ENCODE assay signal across 8 mouse cellular contexts in genomic region chr14:40958083-40958985, GRCm38 (mm10). TPM values are rescaled to one million over a fixed set of nuclear protein-coding genes. Genes with fewer than 3 reads are reported as not detected.
DNase-seq lines count a peak whose midpoint lies in the region; ATAC-seq and TF ChIP-seq lines count a peak whose summit lies in the region.

No protein-coding gene starts in this region.

- TF ChIP-seq CTCF in lung, embryonic 14.5 days (IDR thresholded peaks at IDR 0.05; ENCODE audit: low read depth) = no peak

- H3K9ac ChIP-seq in kidney, embryonic 14.5 days (ENCODE audit: low read depth, low read length) = no peak overlapping the region
- H3K9ac ChIP-seq in ES-E14 (ENCODE audit: insufficient read depth, low read depth, low read length, poor library complexity, severe bottlenecking) = no peak overlapping the region
- H3K9ac ChIP-seq in hindbrain, embryonic 11.5 days (ENCODE audit: low read depth, low read length) = 0 out of 2 replicates have a peak overlapping the region, but pooled peaks have one; percentile 19
- peak overlapping the region; percentile 16; the same call in 1 of the 2 replicates for H3K9ac ChIP-seq in lung, embryonic 14.5 days

- no peak for DNase-seq in kidney, adult 18-20 months
- DNase-seq in ES-E14 (ENCODE audit: low read depth, low spot score) (no peak), MN1 (ENCODE audit: low spot score) (no peak)
- DNase-seq in hindbrain, embryonic 11.5 days (ENCODE audit: low spot score) = no peak
- DNase-seq in lung, embryonic 14.5 days = peak; percentile 58
- DNase-seq in right cerebral cortex, postnatal 14 days = peak; percentile 82

- H3K4me1 ChIP-seq in kidney, embryonic 14.5 days (ENCODE audit: control insufficient read depth, insufficient read depth, low read length) = peaks cover 79% of the 10 kb centered on the region
- peaks cover 25 to 59% of the 10 kb centered on the region in 2 experiments for H3K4me1 ChIP-seq in ES-E14 (ENCODE audit: control insufficient read depth in 2 of 2, insufficient read depth in 2 of 2, low read length in 2 of 2, poor library complexity in 1 of 2)
- H3K4me1 ChIP-seq in hindbrain, embryonic 11.5 days (replicated peaks; ENCODE audit: control insufficient read depth, insufficient read depth, low read length) = peaks cover 44% of the 10 kb centered on the region
- peaks cover 62% of the 10 kb centered on the region for H3K4me1 ChIP-seq in lung, embryonic 14.5 days (ENCODE audit: insufficient read depth)

- H3K4me2 ChIP-seq in kidney, embryonic 14.5 days (replicated peaks; ENCODE audit: low read depth, low read length) = no peak overlapping the region; the same call in 1 of the 2 replicates
- H3K4me2 ChIP-seq in hindbrain, embryonic 11.5 days (replicated peaks; ENCODE audit: low read depth, low read length) = no peak overlapping the region
- H3K4me2 ChIP-seq in lung, embryonic 14.5 days = peak overlapping the region; percentile 37

- H3K9me3 ChIP-seq in kidney, embryonic 14.5 days (ENCODE audit: control insufficient read depth, low read length) = no peaks in the 10 kb centered on the region
- H3K9me3 ChIP-seq in ES-E14 (ENCODE audit: control insufficient read depth, insufficient read depth, low read depth, low read length) = no peaks in the 10 kb centered on the region
- H3K9me3 ChIP-seq in hindbrain, embryonic 11.5 days (ENCODE audit: control insufficient read depth, low read length) = no peaks in the 10 kb centered on the region
- H3K9me3 ChIP-seq in lung, embryonic 14.5 days (ENCODE audit: low read depth, low read length) = no peaks in the 10 kb centered on the region

- H3K36me3 ChIP-seq in kidney, embryonic 14.5 days (ENCODE audit: control insufficient read depth, insufficient read depth, low read length) = no peaks in the 10 kb centered on the region
- H3K36me3 ChIP-seq in ES-E14 (ENCODE audit: control insufficient read depth, insufficient read depth, low read length, poor library complexity, severe bottlenecking) = no peaks in the 10 kb centered on the region
- H3K36me3 ChIP-seq in hindbrain, embryonic 11.5 days (ENCODE audit: control insufficient read depth, insufficient read depth, low read length) = no peaks in the 10 kb centered on the region
- no peaks in the 10 kb centered on the region for H3K36me3 ChIP-seq in lung, embryonic 14.5 days (ENCODE audit: insufficient read depth)

- H3K27me3 ChIP-seq in kidney, embryonic 14.5 days (ENCODE audit: control insufficient read depth, insufficient read depth, low read length) = no peaks in the 10 kb centered on the region
- no peaks in the 10 kb centered on the region for H3K27me3 ChIP-seq in hindbrain, embryonic 11.5 days (ENCODE audit: control insufficient read depth, insufficient read depth, low read length)
- H3K27me3 ChIP-seq in lung, embryonic 14.5 days (ENCODE audit: insufficient read depth, low read length) = no peaks in the 10 kb centered on the region

- H3K4me3 ChIP-seq in kidney, embryonic 14.5 days (ENCODE audit: low read length) = no peak overlapping the region
- H3K4me3 ChIP-seq in ES-E14 (ENCODE audit: insufficient read depth in 1 of 2, low read depth in 1 of 2, low read length in 2 of 2, poor library complexity in 1 of 2, severe bottlenecking in 1 of 2) = no peak overlapping the region
- no peak overlapping the region for H3K4me3 ChIP-seq in hindbrain, embryonic 11.5 days (ENCODE audit: low read depth, low read length)
- H3K4me3 ChIP-seq in lung, embryonic 14.5 days (ENCODE audit: low read depth, low read length) = no peak overlapping the region

- peak overlapping the region; percentile 77 for H3K27ac ChIP-seq in kidney, embryonic 14.5 days (ENCODE audit: low read depth, low read length)
- peak overlapping the region; percentile 63; the same call in 1 of the 2 replicates for H3K27ac ChIP-seq in ES-E14 (ENCODE audit: insufficient read depth, low read depth, low read length, poor library complexity, severe bottlenecking)
- peak overlapping the region; percentile 99 for H3K27ac ChIP-seq in hindbrain, embryonic 11.5 days (ENCODE audit: low read depth, low read length)
- H3K27ac ChIP-seq in lung, embryonic 14.5 days (ENCODE audit: low read depth) = peak overlapping the region; percentile 86

- in situ Hi-C loops in ES-E14 (cut with MboI; ENCODE audit: low sequenced_read_pairs in 2 of 2, unreplicated experiment in 2 of 2) = no loop called here

- 21% methylated on average over 4 of the region's 4 CpGs for WGBS in kidney, embryonic 14.5 days
- WGBS in hindbrain, embryonic 11.5 days = 17% methylated on average over 4 of the region's 4 CpGs
- 21% methylated on average over 4 of the region's 4 CpGs for WGBS in lung, embryonic 14.5 days

- no peak for ATAC-seq in kidney, embryonic 14.5 days (ENCODE audit: low FRiP score, low TSS enrichment)
- ATAC-seq in frontal cortex, adult (ENCODE audit: low TSS enrichment) = peak; percentile 16; the same call in 1 of the 2 replicates
- no peak for ATAC-seq in hindbrain, embryonic 11.5 days (ENCODE audit: low FRiP score)
- ATAC-seq in lung, embryonic 14.5 days (ENCODE audit: insufficient read depth) = no peak

TF ChIP-seq in ES-E14, 5 proteins besides CTCF, POLR2A, EP300 and RAD21:
- TF ChIP-seq MAFK (IDR thresholded peaks at IDR 0.05; ENCODE audit: insufficient read depth, low read depth, low read length) (no peak), CHD2 (IDR thresholded peaks at IDR 0.05; ENCODE audit: low read depth, low read length) (no peak), ZC3H11A (IDR thresholded peaks at IDR 0.05; ENCODE audit: borderline replicate concordance, low read depth, low read length) (no peak), HCFC1 (IDR thresholded peaks at IDR 0.05; ENCODE audit: borderline replicate concordance, insufficient read depth, low read length) (no peak), ZNF384 (IDR thresholded peaks at IDR 0.05; ENCODE audit: low read depth, low read length) (no peak)
TF ChIP-seq in ES-E14: peak in this region for 0.

RNA-seq across cellular contexts. Expression of gene Tspan14, which starts 8.3 kb away (rescaled TPM):
- polyA plus RNA-seq in kidney, embryonic 14.5 days (2014; fragmentation: Nextera tagmentation; extraction: Ambion mirVana) = 67.4 and 118 TPM in 2 replicates
- 26.5 and 62.7 TPM in 2 replicates for total RNA-seq in ES-E14 (2012; rRNA removed)
- polyA plus RNA-seq in hindbrain, embryonic 11.5 days (2014; fragmentation: Nextera tagmentation; extraction: Ambion mirVana) = 96.5 and 105 TPM in 2 replicates
- polyA plus RNA-seq in lung, embryonic 14.5 days (2014; fragmentation: Nextera tagmentation; extraction: Ambion mirVana) = 104 and 105 TPM in 2 replicates

RNA-seq across cellular contexts. Expression of gene Fam213a, which starts 55.3 kb away (rescaled TPM):
- 108 and 112 TPM in 2 replicates for polyA plus RNA-seq in kidney, embryonic 14.5 days (2014; fragmentation: Nextera tagmentation; extraction: Ambion mirVana)
- 13.6 and 16.7 TPM in 2 replicates for total RNA-seq in ES-E14 (2012; rRNA removed)
- polyA plus RNA-seq in hindbrain, embryonic 11.5 days (2014; fragmentation: Nextera tagmentation; extraction: Ambion mirVana) = 54.9 and 65.8 TPM in 2 replicates
- polyA plus RNA-seq in lung, embryonic 14.5 days (2014; fragmentation: Nextera tagmentation; extraction: Ambion mirVana) = 167 and 173 TPM in 2 replicates

Comparison
In these comparisons a context has a peak if more than half of its experiments do, and no peak if none do; other contexts are left out.
1. H3K9ac ChIP-seq: peak in hindbrain, embryonic 11.5 days (single experiment) and lung, embryonic 14.5 days (single experiment); none in kidney, embryonic 14.5 days (single experiment) and ES-E14 (single experiment).
2. DNase-seq: peak in lung, embryonic 14.5 days (single experiment) and right cerebral cortex, postnatal 14 days (single experiment); none in kidney, adult 18-20 months (single experiment), ES-E14 (single experiment), hindbrain, embryonic 11.5 days (single experiment) and MN1 (single experiment).
3. Peak in every context shown above with its lines, with median percentiles within 50 percentile points of each other: H3K27ac ChIP-seq.